Mouse (Mus musculus) monocyte, adult 5-6 weeks (primary cell): ENCODE data around the gene Rnf181. TPM values are rescaled to one million over a fixed set of nuclear protein-coding genes. Genes with fewer than 3 reads are reported as not detected.

ENCODE experiments used
- total RNA-seq: library from RNA; stranded (forward); fragments of 200-1000, 200-491, 200-594 nt; gene quantifications from 3 replicates; pipeline ENCODE4 v1.2.3, GENCODE M21; 2017

Rnf181 gene
- total RNA-seq, 1 experiment from 2014 or later = 56.1 TPM

Other genes starting within 250 kb of the Rnf181 start
- gene Atoh8, start 131.4 kb downstream of the Rnf181 start, total RNA-seq = 0.49 TPM in 1 of 3 replicates, not detected in the others
- gene Sftpb, start 62.3 kb downstream of the Rnf181 start, total RNA-seq = not detected in 3 replicates
- 22.6 to 41.7 TPM (median 35.3 TPM) in 3 replicates for gene Usp39, start 21.8 kb downstream of the Rnf181 start, total RNA-seq
- gene 0610030E20Rik, start 19.6 kb downstream of the Rnf181 start, total RNA-seq = 14.0 to 33.3 TPM (median 20.1 TPM) in 3 replicates
- 1.4 to 2.3 TPM in 2 of 3 replicates, not detected in the other for gene Tmem150a, start 11.5 kb downstream of the Rnf181 start, total RNA-seq
- gene Vamp5, start 13.5 kb upstream of the Rnf181 start, total RNA-seq = 6.6 to 20.9 TPM (median 13.2 TPM) in 3 replicates
- gene Vamp8, start 23.7 kb upstream of the Rnf181 start, total RNA-seq = 202 to 246 TPM (median 207 TPM) in 3 replicates
- 10.1 to 13.9 TPM (median 11.1 TPM) in 3 replicates for gene Ggcx, start 47.4 kb upstream of the Rnf181 start, total RNA-seq
- gene Mat2a, start 72.6 kb upstream of the Rnf181 start, total RNA-seq = 122 to 186 TPM (median 164 TPM) in 3 replicates
- 0.75 TPM in 1 of 3 replicates, not detected in the others for gene Sh2d6, start 154.8 kb upstream of the Rnf181 start, total RNA-seq
- gene Capg, start 177.4 kb upstream of the Rnf181 start, total RNA-seq = 54.4 to 71.6 TPM (median 54.8 TPM) in 3 replicates
- 7.6 to 8.8 TPM (median 8.0 TPM) in 3 replicates for gene Elmod3, start 231.5 kb upstream of the Rnf181 start, total RNA-seq
- gene Retsat, start 231.5 kb upstream of the Rnf181 start, total RNA-seq = 2.9 to 10.9 TPM (median 6.6 TPM) in 3 replicates